Mouse (Mus musculus) liver, postnatal 0 days (tissue): ENCODE measurements around the gene Sulf2.

ENCODE experiments used
- CTCF ChIP-seq: sonication (generic); IDR thresholded peaks from 2 replicates; pipeline ENCODE4 v1.5.1; 2016; ENCODE audit warnings: antibody characterized with exemption, low read depth
- EP300 ChIP-seq: IDR thresholded peaks from 2 replicates; pipeline ENCODE4 v1.6.1; 2016; ENCODE audit warnings: antibody characterized with exemption, low read depth, mild to moderate bottlenecking

- TF ChIP-seq CTCF (no peak), EP300 (no peak)
These were observed 29.8 kb downstream of the Sulf2 start for GRCm38 (mm10) chr2:166125492-166126252.
